Mouse (Mus musculus) spleen, adult 2 months (tissue): Measurements from ENCODE around the gene Wfdc11.

Experiments used
- CTCF ChIP-seq: fragments of 200-500 bp; IDR thresholded peaks from 2 replicates; pipeline ENCODE4 v1.5.1; 2011; ENCODE audit warnings: mild to moderate bottlenecking, inconsistent platforms; ENCODE audit not compliant: insufficient read depth, insufficient read length, insufficient replicate concordance; ENCODE audit errors: extremely low read depth
- POLR2A ChIP-seq: fragments of 200-500 bp; IDR thresholded peaks from 2 replicates; pipeline ENCODE4 v1.6.1; 2011; ENCODE audit warnings: low read depth, low read length, inconsistent platforms

DNA sequence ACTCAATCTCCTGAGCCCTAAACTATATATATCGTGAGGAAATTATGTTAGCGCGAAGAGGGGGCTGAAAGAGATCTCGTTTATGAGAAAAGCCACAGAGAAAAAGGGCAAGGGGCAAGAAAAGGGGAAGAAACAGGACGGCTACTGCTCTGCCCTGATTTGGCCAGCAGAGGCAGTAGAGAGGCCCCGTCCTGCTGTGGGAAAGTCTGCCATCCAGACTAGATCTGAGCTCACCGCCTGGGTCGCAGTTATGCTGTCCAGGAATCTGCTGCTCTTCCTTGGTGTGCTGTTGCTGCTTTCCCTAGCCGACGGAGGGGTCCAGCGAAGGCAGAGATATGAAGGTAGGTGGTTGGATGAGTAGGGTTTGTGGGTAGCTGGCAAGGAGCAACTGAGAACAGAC is 18.0 kb downstream of the Wfdc11 start, which contains the start of gene Wfdc10:
- TF ChIP-seq CTCF (peak; percentile 77; the same call in 1 of the 2 replicates), POLR2A (no peak)
